Mouse (Mus musculus) limb, embryonic 14.5 days (tissue): ENCODE results near the gene Lrrk1. TPM values are rescaled to one million over a fixed set of nuclear protein-coding genes. Genes with fewer than 3 reads are reported as not detected.

ENCODE experiments used
- ATAC-seq: fragments of 200-750 bp; cut with Nextera tagmentation; 2 replicates; pipeline ENCODE4 v1.8.0; 2017; ENCODE audit warnings: low read depth, moderate number of reproducible peaks, moderate TSS enrichment; ENCODE audit not compliant: low FRiP score
- DNase-seq: peaks from one replicate; pipeline ENCODE4 v3.0.0-alpha.2; 2015; ENCODE audit warnings: low spot score
- H3K27ac ChIP-seq: fragments of 300-500 bp; sonication (generic); replicated peaks from 2 replicates; pipeline ENCODE4 v1.5.1; 2014; ENCODE audit warnings: low read depth, mild to moderate bottlenecking, low read length, moderate library complexity, mixed read lengths
- H3K27me3 ChIP-seq: fragments of 300-500 bp; sonication (generic); 2 replicates; pipeline ENCODE4 v1.6.1; 2014; ENCODE audit warnings: low read length, mixed read lengths; ENCODE audit not compliant: control insufficient read depth, insufficient read depth
- H3K36me3 ChIP-seq: fragments of 300-500 bp; sonication (generic); 2 replicates; pipeline ENCODE4 v1.6.1; 2014; ENCODE audit warnings: mild to moderate bottlenecking, low read length, moderate library complexity, mixed read lengths; ENCODE audit not compliant: control insufficient read depth, insufficient read depth
- H3K4me1 ChIP-seq: fragments of 300-500 bp; sonication (generic); 2 replicates; pipeline ENCODE4 v1.6.1; 2014; ENCODE audit warnings: antibody characterized with exemption, low read length, mixed read lengths; ENCODE audit not compliant: control insufficient read depth, insufficient read depth
- H3K4me2 ChIP-seq: fragments of 300-500 bp; sonication (generic); replicated peaks from 2 replicates; pipeline ENCODE4 v1.6.1; 2014; ENCODE audit warnings: low read depth, mild to moderate bottlenecking, low read length, moderate library complexity; ENCODE audit not compliant: severe bottlenecking
- H3K4me3 ChIP-seq: fragments of 300-500 bp; sonication (generic); replicated peaks from 2 replicates; pipeline ENCODE4 v1.5.1; 2014; ENCODE audit warnings: low read length
- H3K9ac ChIP-seq: fragments of 300-500 bp; sonication (generic); 2 replicates; pipeline ENCODE4 v1.6.1; 2014; ENCODE audit warnings: mild to moderate bottlenecking, low read depth, low read length, moderate library complexity; ENCODE audit not compliant: severe bottlenecking
- H3K9me3 ChIP-seq: fragments of 300-500 bp; sonication (generic); 2 replicates; pipeline ENCODE4 v1.6.1; 2016; ENCODE audit warnings: low read length; ENCODE audit not compliant: control insufficient read depth
- POLR2A ChIP-seq: fragments of 200-500 bp; IDR thresholded peaks from 2 replicates; pipeline ENCODE4 v1.8.0; 2012; ENCODE audit warnings: inconsistent platforms, mild to moderate bottlenecking, moderate library complexity, borderline replicate concordance; ENCODE audit not compliant: insufficient read depth, insufficient read length; ENCODE audit errors: extremely low read depth
- WGBS: fragments of 180-500 bp; shearing (Covaris S2); extraction: QIAGEN DNeasy Blood & Tissue Kit; methylation state at CpG from one replicate; pipeline ENCODE4 v1.1.7; 2014; 5-methylcytosine and 5-hydroxymethylcytosine counted together
- polyA plus RNA-seq, 2 experiments: library from polyadenylated mRNA; depleted of rRNA in 1 of 2; stranded (reverse) in 1 of 2; unstranded in 1 of 2; fragments of >200 nt; fragmentation: Nextera tagmentation in 1 of 2; extraction: Ambion mirVana in 1 of 2; gene quantifications; 2 replicates each; pipeline versions ENCODE4 v1.2.1 to v1.2.3; 2012 to 2014

The Lrrk1 gene
- polyA plus RNA-seq, 2 experiments = 13.1 to 16.1 TPM

DNA sequence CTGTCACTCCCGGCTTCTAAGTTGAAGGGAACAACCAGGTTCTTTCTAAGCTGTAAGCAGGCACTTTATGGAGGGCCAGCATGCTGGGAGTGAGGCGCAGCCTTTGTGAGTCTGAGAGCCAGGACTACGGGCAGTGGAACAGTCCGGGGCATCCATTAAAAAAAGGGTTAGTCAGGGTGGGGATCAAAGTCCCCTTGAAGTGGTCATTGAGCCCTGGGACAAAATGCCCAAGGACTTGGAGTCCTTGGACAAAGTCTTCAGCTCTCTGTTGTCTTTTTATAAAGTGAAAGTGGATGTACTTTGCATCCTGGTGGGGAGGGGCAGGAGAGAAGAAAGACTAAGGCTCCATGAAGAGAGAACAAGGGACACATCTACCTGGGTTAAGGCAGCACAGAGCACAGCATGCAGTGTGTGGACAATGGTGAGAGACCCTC, 168.3 kb downstream of the Lrrk1 start:
- Histone ChIP-seq H3K27ac (no peak overlapping the region), H3K9me3 (no peaks in the 10 kb centered on the region), H3K4me3 (no peak overlapping the region), H3K36me3 (no peaks in the 10 kb centered on the region), H3K9ac (no peak overlapping the region), H3K4me2 (no peak overlapping the region), H3K4me1 (peaks cover 23% of the 10 kb centered on the region), H3K27me3 (no peaks in the 10 kb centered on the region)
- WGBS = 58% methylated on average over 4 of the region's 4 CpGs
- ATAC-seq (no peak), DNase-seq (no peak)
- no peak for TF ChIP-seq POLR2A

DNA sequence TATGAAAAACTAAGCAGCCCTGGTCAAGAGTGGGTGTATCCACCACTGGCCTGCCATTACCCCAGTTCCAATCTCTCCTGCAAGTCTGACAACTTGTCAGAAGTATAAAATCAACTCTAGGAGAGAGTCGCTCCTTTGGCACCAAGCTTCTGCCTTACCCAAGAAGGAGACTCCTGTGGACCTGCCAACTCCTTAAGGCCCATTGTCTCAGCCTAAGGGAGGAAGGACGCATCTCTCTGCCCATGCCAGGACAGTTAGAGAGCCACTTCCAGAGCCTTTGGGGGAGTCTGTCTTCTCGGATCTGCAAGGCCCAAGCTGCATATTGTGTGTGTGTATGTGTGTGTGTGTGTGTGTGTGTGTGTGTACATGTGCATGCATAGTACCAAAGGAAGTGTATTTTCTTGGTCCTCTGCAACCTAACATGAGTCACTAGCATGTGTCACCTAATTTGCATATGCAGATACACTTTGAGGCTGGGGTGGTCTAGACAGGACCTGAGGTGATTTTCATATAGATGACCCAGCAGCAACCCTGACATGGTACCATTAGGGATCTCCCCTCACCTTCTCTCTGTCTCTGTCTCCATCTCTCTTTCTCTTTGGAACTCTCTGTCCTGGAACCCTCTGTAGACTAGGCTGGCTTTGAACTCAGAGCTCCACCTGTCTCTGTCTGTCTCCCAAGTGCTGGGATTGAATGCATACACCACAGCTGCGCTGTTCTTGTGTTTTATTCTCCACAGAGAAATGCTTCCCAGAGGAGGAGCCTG, 168.9 kb downstream of the Lrrk1 start:
- no peaks in the 10 kb centered on the region for H3K36me3 ChIP-seq
- no peak for TF ChIP-seq POLR2A
- H3K4me3 ChIP-seq = no peak overlapping the region
- WGBS = 76% methylated on average over 4 of the region's 4 CpGs
- no peaks in the 10 kb centered on the region for H3K27me3 ChIP-seq
- H3K4me1 ChIP-seq = peaks cover 23% of the 10 kb centered on the region
- DNase-seq (peak; percentile 52), ATAC-seq (no peak)
- H3K9ac ChIP-seq = no peak overlapping the region
- H3K9me3 ChIP-seq = no peaks in the 10 kb centered on the region
- no peak overlapping the region for H3K4me2 ChIP-seq
- peak overlapping the region; percentile 81; the same call in 1 of the 2 replicates for H3K27ac ChIP-seq

DNA sequence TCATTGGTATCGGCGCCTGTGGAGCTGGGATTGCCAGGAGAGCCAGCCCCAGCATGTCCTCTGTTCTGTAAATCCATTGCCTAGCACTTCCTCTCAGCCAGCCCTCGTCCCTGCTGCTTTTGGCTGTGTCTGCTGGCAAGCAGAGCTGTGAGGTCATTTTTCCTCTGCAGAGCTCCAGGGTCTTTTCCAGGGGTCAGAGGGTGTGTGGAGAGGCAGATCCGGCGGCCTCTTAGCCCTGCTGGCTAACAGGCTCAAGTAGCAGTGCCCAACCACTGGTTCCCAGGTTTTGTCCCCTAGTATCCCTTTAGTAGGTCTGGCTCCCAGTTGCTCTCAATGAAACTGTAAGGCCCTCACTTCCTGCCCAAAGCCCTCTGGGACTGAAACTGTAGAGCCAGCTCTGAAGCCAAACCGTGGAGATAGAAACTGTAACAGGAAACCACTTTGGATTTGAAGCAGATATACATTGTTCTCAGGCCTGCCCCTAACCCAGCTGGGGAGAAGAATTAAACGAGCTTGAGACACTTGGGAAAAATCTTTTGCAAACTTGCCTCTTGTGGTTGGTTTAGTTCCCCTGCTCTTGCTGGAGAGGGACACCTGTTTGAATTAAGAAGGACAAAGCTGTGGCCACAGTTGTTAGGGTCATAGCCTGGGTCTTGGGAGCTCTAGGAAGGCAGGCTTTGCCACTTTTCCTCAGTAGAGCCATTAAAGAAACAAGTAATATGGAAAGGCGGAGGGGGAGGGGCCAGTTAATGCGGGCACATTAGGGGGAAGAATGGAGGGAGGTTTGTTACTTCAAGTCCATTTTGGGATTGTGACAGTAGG, 169.7 kb downstream of the Lrrk1 start:
- peak; percentile 75 for DNase-seq

DNA sequence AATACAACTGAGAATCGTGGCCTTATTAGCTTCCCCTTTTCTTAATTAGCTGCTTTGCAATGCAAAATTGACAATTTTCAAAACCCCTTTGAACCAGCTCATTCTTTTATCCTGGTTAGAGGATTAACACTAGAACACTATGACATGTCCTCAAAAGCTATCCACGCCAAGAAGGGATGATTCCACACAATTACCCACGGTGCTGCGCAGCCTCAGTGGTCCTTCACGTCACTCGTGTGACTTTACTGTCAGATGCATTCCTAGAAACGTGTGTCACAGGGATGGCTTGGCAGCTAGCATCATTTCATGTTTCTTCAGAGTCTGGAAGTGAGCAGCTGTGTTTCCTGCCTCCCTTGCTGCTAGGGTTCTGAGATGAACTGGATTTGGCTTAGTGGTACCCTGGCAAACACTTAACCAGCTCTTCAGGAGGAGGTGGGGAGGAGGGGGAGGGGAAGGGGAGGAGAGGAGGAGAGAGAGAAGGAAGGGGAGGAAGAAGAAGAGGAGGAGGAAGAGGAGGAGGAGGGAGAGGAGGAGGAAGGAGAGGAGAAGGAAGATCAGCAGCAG, 170.5 kb downstream of the Lrrk1 start:
- no peak overlapping the region for H3K4me3 ChIP-seq
- H3K27ac ChIP-seq = peak overlapping the region; percentile 81
- H3K9me3 ChIP-seq = no peaks in the 10 kb centered on the region
- DNase-seq (no peak), ATAC-seq (no peak)
- 76% methylated on average over 7 of the region's 7 CpGs for WGBS
- 0 out of 2 replicates have a peak overlapping the region, but pooled peaks have one; percentile 5 for H3K4me2 ChIP-seq
- peaks cover 19% of the 10 kb centered on the region for H3K4me1 ChIP-seq
- H3K27me3 ChIP-seq = no peaks in the 10 kb centered on the region
- TF ChIP-seq POLR2A = no peak
- H3K9ac ChIP-seq = no peak overlapping the region
- H3K36me3 ChIP-seq = no peaks in the 10 kb centered on the region

More for the DNA sequence above, 169.7 kb downstream of the Lrrk1 start:
- H3K9ac ChIP-seq = no peak overlapping the region
- H3K4me2 ChIP-seq = 0 out of 2 replicates have a peak overlapping the region, but pooled peaks have one; percentile 5
- 19% methylated on average over 9 of the region's 9 CpGs for WGBS
- no peak for TF ChIP-seq POLR2A
- no peaks in the 10 kb centered on the region for H3K9me3 ChIP-seq
- H3K4me1 ChIP-seq = peaks cover 23% of the 10 kb centered on the region
- H3K4me3 ChIP-seq = no peak overlapping the region
- peak overlapping the region; percentile 81 for H3K27ac ChIP-seq
- no peaks in the 10 kb centered on the region for H3K36me3 ChIP-seq
- no peaks in the 10 kb centered on the region for H3K27me3 ChIP-seq
- ATAC-seq = peak; percentile 81

DNA sequence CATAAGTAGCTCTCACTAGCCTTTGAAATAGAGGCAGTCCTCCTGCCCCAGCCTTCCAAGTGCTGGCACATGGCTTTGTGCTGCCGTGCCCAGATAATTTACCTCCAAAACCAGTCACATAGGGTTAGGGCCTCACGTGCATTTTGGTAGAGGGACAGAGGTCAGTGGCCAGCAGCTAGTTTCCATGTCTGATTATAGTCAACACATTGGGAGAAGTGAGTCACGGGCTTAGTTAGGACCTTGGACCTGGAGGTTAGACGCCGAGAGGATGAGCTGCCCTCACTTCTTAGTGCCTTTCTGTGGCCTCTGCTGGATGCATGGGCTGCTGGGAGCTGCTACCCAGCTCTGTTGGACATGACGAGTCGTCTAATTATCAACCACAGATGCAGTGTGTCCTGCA, 171.1 kb downstream of the Lrrk1 start:
- H3K27ac ChIP-seq = no peak overlapping the region
- no peak overlapping the region for H3K4me3 ChIP-seq
- H3K4me2 ChIP-seq = no peak overlapping the region
- H3K9ac ChIP-seq = no peak overlapping the region
- ATAC-seq (no peak), DNase-seq (no peak)
- TF ChIP-seq POLR2A = no peak
- peaks cover 16% of the 10 kb centered on the region for H3K4me1 ChIP-seq
- 84% methylated on average over 7 of the region's 7 CpGs for WGBS
- H3K36me3 ChIP-seq = no peaks in the 10 kb centered on the region
- H3K9me3 ChIP-seq = no peaks in the 10 kb centered on the region
- H3K27me3 ChIP-seq = no peaks in the 10 kb centered on the region
